In genomic region chr1:152622765-152623211, GRCm38 (mm10) we compare ENCODE assay signal across 8 mouse cellular contexts.
DNase-seq lines count a peak whose midpoint lies in the region; ATAC-seq and TF ChIP-seq lines count a peak whose summit lies in the region.

No protein-coding gene starts in this region.

- H3K79me2 ChIP-seq in macrophage (ENCODE audit: inconsistent target): peaks cover 62% of the 10 kb centered on the region; the same call in 1 of the 2 replicates

- H3K4me1 ChIP-seq in megakaryocyte, embryonic 14.5 days: peaks cover 47% of the 10 kb centered on the region
- peaks cover 57% of the 10 kb centered on the region for H3K4me1 ChIP-seq in heart, embryonic 11.5 days (ENCODE audit: control insufficient read depth, insufficient read depth, low read length)
- H3K4me1 ChIP-seq in kidney, postnatal 0 days (replicated peaks; ENCODE audit: insufficient read depth, low read length): peaks cover 20% of the 10 kb centered on the region; the same call in 1 of the 2 replicates

- H3K4me2 ChIP-seq in heart, embryonic 11.5 days: peak overlapping the region; percentile 69
- peak overlapping the region; percentile 68 for H3K4me2 ChIP-seq in kidney, postnatal 0 days (ENCODE audit: low read length)

- peak overlapping the region; percentile 75; the same call in 1 of the 2 replicates for H3K9ac ChIP-seq in heart, embryonic 11.5 days (ENCODE audit: low read depth, low read length)
- peak overlapping the region; percentile 75; the same call in 1 of the 2 replicates for H3K9ac ChIP-seq in kidney, postnatal 0 days (ENCODE audit: low read depth, low read length)

- TF ChIP-seq CTCF in kidney, postnatal 0 days (IDR thresholded peaks at IDR 0.05; ENCODE audit: low read depth): no peak

- peaks cover 63% of the 10 kb centered on the region for H3K27me3 ChIP-seq in megakaryocyte, embryonic 14.5 days (replicated peaks)
- no peaks in the 10 kb centered on the region for H3K27me3 ChIP-seq in heart, embryonic 11.5 days (ENCODE audit: control insufficient read depth, insufficient read depth, low read length)
- H3K27me3 ChIP-seq in kidney, postnatal 0 days (ENCODE audit: insufficient read depth, low read length): no peaks in the 10 kb centered on the region

- ATAC-seq in megakaryocyte, adult 5-6 weeks (ENCODE audit: poor library complexity, severe bottlenecking): no peak
- no peak for ATAC-seq in heart, embryonic 11.5 days (replicated peaks; ENCODE audit: insufficient number of reproducible peaks, low FRiP score, low TSS enrichment)
- ATAC-seq in kidney, postnatal 0 days (replicated peaks; ENCODE audit: low FRiP score, low read depth): 0 out of 2 replicates have a peak, but pooled peaks have one; percentile 30
- no peak for ATAC-seq in monocyte, adult 5-6 weeks (replicated peaks; ENCODE audit: insufficient number of reproducible peaks, low FRiP score, low TSS enrichment, poor library complexity, severe bottlenecking)

- peak; percentile 73 for DNase-seq in kidney, postnatal 0 days (ENCODE audit: low spot score)
- no peak for DNase-seq in layer of hippocampus, postnatal 36 days
- DNase-seq in testis, postnatal 14 days (ENCODE audit: low spot score): no peak

- 0 out of 2 replicates have a peak, but pooled peaks cover 8% of the 10 kb centered on the region for H3K9me3 ChIP-seq in megakaryocyte, embryonic 14.5 days
- no peaks in the 10 kb centered on the region for H3K9me3 ChIP-seq in heart, embryonic 11.5 days (replicated peaks; ENCODE audit: control insufficient read depth, low read length)
- no peaks in the 10 kb centered on the region for H3K9me3 ChIP-seq in kidney, postnatal 0 days (replicated peaks; ENCODE audit: low read length)

- peaks cover 10% of the 10 kb centered on the region for H3K36me3 ChIP-seq in megakaryocyte, embryonic 14.5 days (replicated peaks; ENCODE audit: low read length)
- no peaks in the 10 kb centered on the region for H3K36me3 ChIP-seq in heart, embryonic 11.5 days (ENCODE audit: control insufficient read depth, insufficient read depth, low read length)
- H3K36me3 ChIP-seq in kidney, postnatal 0 days (ENCODE audit: insufficient read depth, low read length): no peaks in the 10 kb centered on the region; the same call in 1 of the 2 replicates
- peaks cover 11% of the 10 kb centered on the region for H3K36me3 ChIP-seq in macrophage (ENCODE audit: inconsistent target)

- 0 out of 2 replicates have a peak overlapping the region, but pooled peaks have one; percentile 96 for H3K27ac ChIP-seq in heart, embryonic 11.5 days (ENCODE audit: low read depth, low read length)
- H3K27ac ChIP-seq in kidney, postnatal 0 days: peak overlapping the region; percentile 80
- H3K27ac ChIP-seq in macrophage: no peak overlapping the region

- WGBS in heart, embryonic 11.5 days (ENCODE audit: insufficient replicate concordance): 38% methylated on average over 9 of the region's 9 CpGs
- 28% methylated on average over 9 of the region's 9 CpGs for WGBS in kidney, postnatal 0 days
- WGBS in macrophage (ENCODE audit: missing documents): 94% methylated on average over 9 of the region's 9 CpGs

- H3K4me3 ChIP-seq in megakaryocyte, embryonic 14.5 days (replicated peaks): peak overlapping the region; percentile 48
- H3K4me3 ChIP-seq in heart, embryonic 11.5 days (ENCODE audit: low read depth, low read length): peak overlapping the region; percentile 73
- peak overlapping the region; percentile 62 for H3K4me3 ChIP-seq in kidney, postnatal 0 days (replicated peaks; ENCODE audit: low read depth, low read length)
- peak overlapping the region; percentile 87; the same call in 1 of the 2 replicates for H3K4me3 ChIP-seq in macrophage (ENCODE audit: inconsistent target)
